Mouse (Mus musculus): ENCODE data around the gene Tfip11. TPM values are rescaled to one million over a fixed set of nuclear protein-coding genes. Genes with fewer than 3 reads are reported as not detected.

The Tfip11 gene
- 23.9 and 24.8 TPM in 2 replicates for polyA plus RNA-seq (2011; ENCODE audit: insufficient read depth, insufficient read length, low read depth, missing spikeins)

- no peak within 1 kb of the TSS for H3K27ac ChIP-seq (ENCODE audit: insufficient read depth, low read length)
- TF ChIP-seq EP300 (IDR thresholded peaks at IDR 0.05; ENCODE audit: insufficient read depth, low read depth, low read length) (0 out of 2 replicates have a peak, but pooled peaks have one; percentile 29), POLR2A (IDR thresholded peaks at IDR 0.05; ENCODE audit: insufficient read depth, low read length) (peak; percentile 29), CTCF (IDR thresholded peaks at IDR 0.05; ENCODE audit: low read depth, low read length) (no peak)
- peak within 1 kb of the TSS; percentile 97 for H3K4me3 ChIP-seq (ENCODE audit: low read depth, low read length)
- H3K36me3 ChIP-seq (ENCODE audit: control insufficient read depth, insufficient read depth, low read length, poor library complexity, severe bottlenecking), result peaks cover 3% of the 10 kb centered on the region; the same call in 1 of the 2 replicates
- no peaks in the 10 kb centered on the region for H3K27me3 ChIP-seq (ENCODE audit: control insufficient read depth, insufficient read depth, low read length, poor library complexity, severe bottlenecking)
- H3K9me3 ChIP-seq (replicated peaks; ENCODE audit: control insufficient read depth, insufficient read depth, low read length, poor library complexity, severe bottlenecking), result no peaks in the 10 kb centered on the region
- H3K9ac ChIP-seq (ENCODE audit: low read depth, poor library complexity, severe bottlenecking), result peak within 1 kb of the TSS; percentile 52
- H3K4me1 ChIP-seq (ENCODE audit: control insufficient read depth, insufficient read depth, low read length), result no peaks in the 10 kb centered on the region
Observed at GRCm38 (mm10) chr5:112325546-112326445, at the start of gene Tfip11. TSS of gene Tfip11 (plus strand) at chr5:112326358.

- peak overlapping the region; percentile 79 for H3K9ac ChIP-seq (ENCODE audit: low read depth, poor library complexity, severe bottlenecking)
- no peaks in the 10 kb centered on the region for H3K27me3 ChIP-seq (ENCODE audit: control insufficient read depth, insufficient read depth, low read length, poor library complexity, severe bottlenecking)
- no peaks in the 10 kb centered on the region for H3K36me3 ChIP-seq (ENCODE audit: control insufficient read depth, insufficient read depth, low read length, poor library complexity, severe bottlenecking)
- no peaks in the 10 kb centered on the region for H3K9me3 ChIP-seq (replicated peaks; ENCODE audit: control insufficient read depth, insufficient read depth, low read length, poor library complexity, severe bottlenecking)
- H3K27ac ChIP-seq (ENCODE audit: insufficient read depth, low read length), result no peak overlapping the region; the same call in 1 of the 2 replicates
- no peak for TF ChIP-seq CTCF (IDR thresholded peaks at IDR 0.05; ENCODE audit: low read depth, low read length)
- TF ChIP-seq POLR2A (IDR thresholded peaks at IDR 0.05; ENCODE audit: insufficient read depth, low read length), result no peak
- no peak for TF ChIP-seq EP300 (IDR thresholded peaks at IDR 0.05; ENCODE audit: insufficient read depth, low read depth, low read length)
- H3K4me3 ChIP-seq (ENCODE audit: low read depth, low read length), result peak overlapping the region; percentile 90
- H3K4me1 ChIP-seq (ENCODE audit: control insufficient read depth, insufficient read depth, low read length), result peaks cover 9% of the 10 kb centered on the region
Observed at GRCm38 (mm10) chr5:112276907-112277348, 49.2 kb upstream of the Tfip11 start.

- Histone ChIP-seq H3K27ac (ENCODE audit: insufficient read depth, low read length) (no peak overlapping the region), H3K4me3 (ENCODE audit: low read depth, low read length) (no peak overlapping the region), H3K9ac (ENCODE audit: low read depth, poor library complexity, severe bottlenecking) (no peak overlapping the region), H3K9me3 (replicated peaks; ENCODE audit: control insufficient read depth, insufficient read depth, low read length, poor library complexity, severe bottlenecking) (no peaks in the 10 kb centered on the region), H3K4me1 (ENCODE audit: control insufficient read depth, insufficient read depth, low read length) (peaks cover 12% of the 10 kb centered on the region), H3K36me3 (ENCODE audit: control insufficient read depth, insufficient read depth, low read length, poor library complexity, severe bottlenecking) (no peaks in the 10 kb centered on the region), H3K27me3 (ENCODE audit: control insufficient read depth, insufficient read depth, low read length, poor library complexity, severe bottlenecking) (no peaks in the 10 kb centered on the region)
- TF ChIP-seq CTCF (IDR thresholded peaks at IDR 0.05; ENCODE audit: low read depth, low read length) (no peak), EP300 (IDR thresholded peaks at IDR 0.05; ENCODE audit: insufficient read depth, low read depth, low read length) (no peak), POLR2A (IDR thresholded peaks at IDR 0.05; ENCODE audit: insufficient read depth, low read length) (no peak)
Observed at GRCm38 (mm10) chr5:112277906-112278470, 48.2 kb upstream of the Tfip11 start.

DNA sequence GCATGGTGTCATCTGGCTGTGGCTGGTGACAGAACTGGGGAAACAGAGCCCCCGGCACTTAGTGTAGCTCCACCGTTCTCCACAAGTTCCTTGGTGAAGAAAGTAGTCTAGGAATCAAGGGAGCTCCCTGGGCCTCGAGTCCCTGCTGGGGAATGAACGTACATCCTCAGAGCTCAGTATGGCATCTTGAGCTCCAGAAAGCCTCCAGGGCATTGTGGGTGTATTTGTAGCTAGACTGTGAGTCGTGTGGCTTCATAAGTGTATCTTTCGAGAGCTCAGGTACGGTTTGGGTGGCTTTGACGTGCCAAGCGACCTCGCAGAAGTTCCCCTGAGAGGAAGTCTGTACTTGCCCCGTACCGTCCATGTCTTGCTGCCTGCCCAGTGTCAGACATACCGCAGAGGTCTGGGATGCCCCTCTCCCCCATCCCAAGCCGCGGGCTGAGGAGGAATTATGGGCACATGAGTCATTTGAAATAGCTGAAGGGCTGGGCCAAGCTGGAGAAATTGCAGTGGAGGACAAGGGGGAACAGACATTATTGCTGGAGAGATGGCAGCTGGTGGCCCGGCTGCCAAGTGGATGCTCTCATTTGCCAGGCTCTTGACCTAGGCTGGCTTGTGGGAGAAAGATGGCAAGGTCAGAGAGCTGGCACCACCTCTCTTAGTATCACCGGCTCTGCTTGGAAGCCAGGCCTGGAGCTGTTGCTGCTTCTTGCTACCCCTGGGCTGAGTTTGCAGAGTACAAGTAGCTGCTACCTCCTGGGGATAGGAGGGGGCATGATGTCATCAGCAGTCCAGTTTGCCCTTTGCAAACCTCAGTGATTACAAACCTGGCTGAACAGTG is 46.8 kb upstream of the Tfip11 start:
- no peaks in the 10 kb centered on the region for H3K27me3 ChIP-seq (ENCODE audit: control insufficient read depth, insufficient read depth, low read length, poor library complexity, severe bottlenecking)
- no peak overlapping the region for H3K27ac ChIP-seq (ENCODE audit: insufficient read depth, low read length)
- no peak overlapping the region for H3K4me3 ChIP-seq (ENCODE audit: low read depth, low read length)
- peaks cover 19% of the 10 kb centered on the region for H3K4me1 ChIP-seq (ENCODE audit: control insufficient read depth, insufficient read depth, low read length)
- H3K9me3 ChIP-seq (replicated peaks; ENCODE audit: control insufficient read depth, insufficient read depth, low read length, poor library complexity, severe bottlenecking), result no peaks in the 10 kb centered on the region
- TF ChIP-seq POLR2A (IDR thresholded peaks at IDR 0.05; ENCODE audit: insufficient read depth, low read length) (no peak), EP300 (IDR thresholded peaks at IDR 0.05; ENCODE audit: insufficient read depth, low read depth, low read length) (no peak), CTCF (IDR thresholded peaks at IDR 0.05; ENCODE audit: low read depth, low read length) (no peak)
- H3K36me3 ChIP-seq (ENCODE audit: control insufficient read depth, insufficient read depth, low read length, poor library complexity, severe bottlenecking), result no peaks in the 10 kb centered on the region
- no peak overlapping the region for H3K9ac ChIP-seq (ENCODE audit: low read depth, poor library complexity, severe bottlenecking)

DNA sequence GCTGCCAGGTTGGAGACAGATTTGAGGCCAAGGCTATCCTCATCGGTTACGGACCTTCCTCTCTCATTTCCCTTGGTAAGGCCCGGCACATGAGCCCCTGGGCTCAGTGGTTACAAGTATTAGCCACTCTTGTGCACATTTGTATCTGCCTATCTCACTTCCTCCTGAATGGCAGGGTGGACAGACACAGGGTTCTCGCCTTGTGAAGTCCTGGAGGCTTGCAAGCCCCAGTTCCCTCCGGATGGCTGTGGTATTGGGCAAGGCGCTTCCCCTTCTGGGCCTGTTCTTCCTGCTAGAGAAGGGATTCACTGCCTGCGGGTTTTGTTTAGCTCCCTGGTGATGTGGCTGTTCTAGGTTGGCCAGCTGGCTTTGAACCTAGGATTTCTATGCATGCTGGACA is 46.0 kb upstream of the Tfip11 start:
- Histone ChIP-seq H3K9ac (ENCODE audit: low read depth, poor library complexity, severe bottlenecking) (no peak overlapping the region), H3K4me1 (ENCODE audit: control insufficient read depth, insufficient read depth, low read length) (peaks cover 19% of the 10 kb centered on the region), H3K4me3 (ENCODE audit: low read depth, low read length) (no peak overlapping the region), H3K27ac (ENCODE audit: insufficient read depth, low read length) (no peak overlapping the region), H3K9me3 (replicated peaks; ENCODE audit: control insufficient read depth, insufficient read depth, low read length, poor library complexity, severe bottlenecking) (no peaks in the 10 kb centered on the region), H3K27me3 (ENCODE audit: control insufficient read depth, insufficient read depth, low read length, poor library complexity, severe bottlenecking) (no peaks in the 10 kb centered on the region), H3K36me3 (ENCODE audit: control insufficient read depth, insufficient read depth, low read length, poor library complexity, severe bottlenecking) (no peaks in the 10 kb centered on the region)
- TF ChIP-seq POLR2A (IDR thresholded peaks at IDR 0.05; ENCODE audit: insufficient read depth, low read length), result no peak
- no peak for TF ChIP-seq EP300 (IDR thresholded peaks at IDR 0.05; ENCODE audit: insufficient read depth, low read depth, low read length)
- no peak for TF ChIP-seq CTCF (IDR thresholded peaks at IDR 0.05; ENCODE audit: low read depth, low read length)
